Mouse (Mus musculus): ENCODE data around the gene Grem2. TPM values are rescaled to one million over a fixed set of nuclear protein-coding genes. Genes with fewer than 3 reads are reported as not detected.

The Grem2 gene
- polyA plus RNA-seq, 1 experiment from 2014 or later, result 0.19 TPM

DNA sequence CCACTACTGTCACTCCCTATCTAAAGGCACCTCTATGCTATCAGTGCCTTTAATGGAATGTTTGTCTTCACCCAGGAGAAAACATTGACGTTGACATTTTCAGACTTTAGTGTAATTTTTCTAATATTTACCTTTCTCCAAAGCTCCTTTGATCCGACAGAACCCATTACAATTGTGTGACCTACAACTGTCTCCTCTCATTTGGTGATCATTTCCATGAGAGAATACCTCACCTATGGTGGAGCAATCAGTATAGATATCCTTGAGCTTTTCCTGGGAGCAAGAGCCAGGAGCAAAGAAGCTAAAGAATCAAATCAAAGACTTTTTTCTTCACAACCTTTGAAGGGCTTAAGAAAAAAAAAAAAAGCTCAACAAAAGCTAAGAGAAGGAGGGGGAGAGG, 65.4 kb downstream of the Grem2 start:
- 52% methylated on average over 2 of the region's 2 CpGs for WGBS (ENCODE audit: insufficient replicate concordance)
- no peak for ATAC-seq (replicated peaks; ENCODE audit: insufficient number of reproducible peaks, low FRiP score, low TSS enrichment)
- Histone ChIP-seq H3K36me3 (ENCODE audit: control insufficient read depth, insufficient read depth, low read length) (no peaks in the 10 kb centered on the region), H3K9me3 (replicated peaks; ENCODE audit: control insufficient read depth, low read length) (no peaks in the 10 kb centered on the region), H3K4me1 (ENCODE audit: control insufficient read depth, insufficient read depth, low read length) (no peaks in the 10 kb centered on the region), H3K27ac (ENCODE audit: low read depth, low read length) (no peak overlapping the region), H3K27me3 (ENCODE audit: control insufficient read depth, insufficient read depth, low read length) (no peaks in the 10 kb centered on the region), H3K4me3 (ENCODE audit: low read depth, low read length) (no peak overlapping the region), H3K4me2 (no peak overlapping the region), H3K9ac (ENCODE audit: low read depth, low read length) (no peak overlapping the region)

DNA sequence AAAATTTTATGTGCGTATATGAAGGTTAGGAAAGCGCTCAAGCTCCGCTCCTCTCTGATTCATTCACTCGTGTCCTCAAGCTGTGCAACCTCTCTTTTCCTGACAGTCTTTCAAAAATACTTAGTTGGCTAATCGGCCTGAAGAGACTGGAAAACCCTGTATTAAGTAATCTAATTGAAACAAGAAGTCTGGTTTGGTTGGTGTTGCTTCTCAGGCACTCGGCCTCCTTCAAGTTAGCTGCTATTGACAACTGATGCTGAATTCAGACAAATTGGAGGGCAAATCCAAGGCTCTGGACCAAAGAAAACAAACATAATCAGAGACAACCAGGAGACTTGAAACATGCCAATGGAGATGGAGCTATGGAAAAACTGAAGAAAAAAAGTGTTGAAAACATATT, 76.8 kb downstream of the Grem2 start:
- Histone ChIP-seq H3K9ac (ENCODE audit: low read depth, low read length) (no peak overlapping the region), H3K27ac (ENCODE audit: low read depth, low read length) (no peak overlapping the region), H3K27me3 (ENCODE audit: control insufficient read depth, insufficient read depth, low read length) (no peaks in the 10 kb centered on the region), H3K4me3 (ENCODE audit: low read depth, low read length) (no peak overlapping the region), H3K9me3 (replicated peaks; ENCODE audit: control insufficient read depth, low read length) (no peaks in the 10 kb centered on the region), H3K4me1 (ENCODE audit: control insufficient read depth, insufficient read depth, low read length) (no peaks in the 10 kb centered on the region), H3K4me2 (no peak overlapping the region), H3K36me3 (ENCODE audit: control insufficient read depth, insufficient read depth, low read length) (no peaks in the 10 kb centered on the region)
- ATAC-seq (replicated peaks; ENCODE audit: insufficient number of reproducible peaks, low FRiP score, low TSS enrichment), result no peak
- 83% methylated on average over 6 of the region's 6 CpGs for WGBS (ENCODE audit: insufficient replicate concordance)

DNA sequence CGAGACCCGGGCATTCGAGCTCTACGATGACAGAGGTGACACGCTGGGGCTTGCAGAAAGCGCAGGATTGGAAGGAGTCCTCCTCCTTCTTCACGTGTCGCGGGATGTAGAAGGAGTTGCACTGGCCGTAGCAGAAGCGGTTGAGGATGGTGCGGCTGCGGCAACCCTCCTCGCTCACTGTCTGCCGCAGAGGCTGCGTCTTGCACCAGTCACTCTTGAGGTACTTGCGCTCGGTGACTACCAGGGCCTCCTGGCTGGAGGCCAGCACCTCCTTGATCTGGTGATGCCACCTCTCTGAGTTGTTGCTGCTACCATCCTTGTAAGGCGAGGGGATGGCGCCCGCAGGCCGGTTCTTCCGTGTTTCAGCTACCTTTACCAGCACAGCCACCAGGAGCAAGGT, 84.8 kb downstream of the Grem2 start:
- no peaks in the 10 kb centered on the region for H3K9me3 ChIP-seq (replicated peaks; ENCODE audit: control insufficient read depth, low read length)
- no peaks in the 10 kb centered on the region for H3K27me3 ChIP-seq (ENCODE audit: control insufficient read depth, insufficient read depth, low read length)
- WGBS (ENCODE audit: insufficient replicate concordance), result 87% methylated on average over 23 of the region's 23 CpGs
- H3K4me2 ChIP-seq, result no peak overlapping the region
- no peaks in the 10 kb centered on the region for H3K36me3 ChIP-seq (ENCODE audit: control insufficient read depth, insufficient read depth, low read length)
- H3K4me1 ChIP-seq (ENCODE audit: control insufficient read depth, insufficient read depth, low read length), result no peaks in the 10 kb centered on the region
- no peak overlapping the region for H3K27ac ChIP-seq (ENCODE audit: low read depth, low read length)
- no peak overlapping the region for H3K4me3 ChIP-seq (ENCODE audit: low read depth, low read length)
- no peak for ATAC-seq (replicated peaks; ENCODE audit: insufficient number of reproducible peaks, low FRiP score, low TSS enrichment)
- no peak overlapping the region for H3K9ac ChIP-seq (ENCODE audit: low read depth, low read length)

DNA sequence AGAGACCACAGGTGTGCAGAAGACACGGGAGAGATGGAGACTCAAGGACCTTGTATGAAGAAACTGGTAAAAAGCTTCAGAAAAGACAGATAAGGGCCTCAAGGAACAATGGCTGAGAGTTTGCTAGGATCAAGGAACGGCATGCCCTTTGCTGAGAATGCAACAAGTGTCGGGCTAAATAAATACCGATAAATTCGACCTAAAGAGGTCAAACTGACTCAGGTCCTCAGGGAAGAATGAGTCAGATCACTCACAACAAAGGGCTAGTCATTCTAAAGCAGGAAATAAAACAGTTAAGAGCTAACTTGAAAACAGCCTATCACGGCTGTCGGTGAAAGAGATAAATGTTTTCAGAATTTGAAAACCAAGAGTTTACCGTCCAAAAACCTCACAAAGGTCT, 95.1 kb downstream of the Grem2 start:
- H3K9ac ChIP-seq (ENCODE audit: low read depth, low read length), result no peak overlapping the region
- WGBS (ENCODE audit: insufficient replicate concordance), result 36% methylated on average over 8 of the region's 8 CpGs
- H3K4me1 ChIP-seq (ENCODE audit: control insufficient read depth, insufficient read depth, low read length), result no peaks in the 10 kb centered on the region
- ATAC-seq (replicated peaks; ENCODE audit: insufficient number of reproducible peaks, low FRiP score, low TSS enrichment), result no peak
- no peak overlapping the region for H3K4me2 ChIP-seq
- H3K27me3 ChIP-seq (ENCODE audit: control insufficient read depth, insufficient read depth, low read length), result no peaks in the 10 kb centered on the region
- H3K4me3 ChIP-seq (ENCODE audit: low read depth, low read length), result no peak overlapping the region
- H3K36me3 ChIP-seq (ENCODE audit: control insufficient read depth, insufficient read depth, low read length), result no peaks in the 10 kb centered on the region
- no peaks in the 10 kb centered on the region for H3K9me3 ChIP-seq (replicated peaks; ENCODE audit: control insufficient read depth, low read length)
- no peak overlapping the region for H3K27ac ChIP-seq (ENCODE audit: low read depth, low read length)

DNA sequence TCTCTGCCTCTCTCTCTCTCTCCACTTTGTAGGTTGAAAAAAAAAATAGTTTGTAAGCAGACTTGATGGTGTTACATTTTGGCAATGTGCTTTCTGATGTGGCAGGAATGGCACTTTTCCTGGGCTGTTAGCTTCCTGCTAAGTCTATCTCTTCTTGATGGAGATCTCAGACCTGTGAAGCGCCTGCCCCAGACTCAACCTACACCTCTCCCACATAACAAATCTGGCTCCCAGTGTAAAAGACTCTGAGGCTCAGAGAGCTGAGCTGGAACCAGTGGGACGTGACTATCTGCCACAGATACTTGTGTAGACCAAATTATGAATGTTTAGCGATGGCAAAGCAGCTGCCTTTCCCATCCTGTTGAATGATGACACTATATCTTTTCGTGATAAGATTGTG, 109.8 kb downstream of the Grem2 start:
- H3K27me3 ChIP-seq (ENCODE audit: control insufficient read depth, insufficient read depth, low read length), result no peaks in the 10 kb centered on the region
- H3K27ac ChIP-seq (ENCODE audit: low read depth, low read length), result no peak overlapping the region
- no peak for ATAC-seq (replicated peaks; ENCODE audit: insufficient number of reproducible peaks, low FRiP score, low TSS enrichment)
- H3K4me1 ChIP-seq (ENCODE audit: control insufficient read depth, insufficient read depth, low read length), result no peaks in the 10 kb centered on the region
- no peaks in the 10 kb centered on the region for H3K9me3 ChIP-seq (replicated peaks; ENCODE audit: control insufficient read depth, low read length)
- H3K4me2 ChIP-seq, result no peak overlapping the region
- no peaks in the 10 kb centered on the region for H3K36me3 ChIP-seq (ENCODE audit: control insufficient read depth, insufficient read depth, low read length)
- H3K9ac ChIP-seq (ENCODE audit: low read depth, low read length), result no peak overlapping the region
- H3K4me3 ChIP-seq (ENCODE audit: low read depth, low read length), result no peak overlapping the region
- WGBS (ENCODE audit: insufficient replicate concordance), result 46% methylated on average over 4 of the region's 4 CpGs

DNA sequence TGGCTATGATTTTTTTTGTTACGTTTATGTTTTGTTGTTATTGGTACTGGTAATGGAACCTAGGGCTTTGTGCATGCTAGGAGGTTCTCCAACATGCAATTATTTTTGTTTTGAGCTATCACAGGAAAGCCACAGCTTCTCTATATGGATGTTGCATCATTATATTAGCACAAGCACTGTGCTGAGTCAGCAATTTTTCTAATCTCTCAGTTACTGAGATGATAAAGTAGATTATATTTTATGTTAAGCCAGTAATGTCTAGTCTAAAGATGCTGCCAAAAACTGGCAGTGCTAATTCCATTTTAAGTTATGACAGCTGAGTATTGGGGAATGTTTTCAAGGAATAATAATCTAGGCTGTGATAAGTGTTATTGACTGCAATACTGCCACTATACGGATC, 133.0 kb downstream of the Grem2 start:
- no peaks in the 10 kb centered on the region for H3K27me3 ChIP-seq (ENCODE audit: control insufficient read depth, insufficient read depth, low read length)
- H3K9ac ChIP-seq (ENCODE audit: low read depth, low read length), result no peak overlapping the region
- H3K4me2 ChIP-seq, result no peak overlapping the region
- H3K9me3 ChIP-seq (replicated peaks; ENCODE audit: control insufficient read depth, low read length), result no peaks in the 10 kb centered on the region
- no peak overlapping the region for H3K4me3 ChIP-seq (ENCODE audit: low read depth, low read length)
- H3K27ac ChIP-seq (ENCODE audit: low read depth, low read length), result no peak overlapping the region
- 77% methylated on average over 2 of the region's 2 CpGs for WGBS (ENCODE audit: insufficient replicate concordance)
- H3K36me3 ChIP-seq (ENCODE audit: control insufficient read depth, insufficient read depth, low read length), result no peaks in the 10 kb centered on the region
- no peak for ATAC-seq (replicated peaks; ENCODE audit: insufficient number of reproducible peaks, low FRiP score, low TSS enrichment)
- H3K4me1 ChIP-seq (ENCODE audit: control insufficient read depth, insufficient read depth, low read length), result no peaks in the 10 kb centered on the region
